Mouse (Mus musculus): ENCODE results near the gene Mcpt4. TPM values are rescaled to one million over a fixed set of nuclear protein-coding genes. Genes with fewer than 3 reads are reported as not detected.

Gene Mcpt4
- total RNA-seq, 2 experiments from 2014 or later, result not detected

Other genes starting within 250 kb of the Mcpt4 start
- not detected in 2 replicates for gene Nfatc4, start 239.2 kb downstream of the Mcpt4 start, total RNA-seq (2015)
- not detected in 2 replicates for gene Nfatc4, start 239.2 kb downstream of the Mcpt4 start, total RNA-seq (2017)
- 1.1 and 1.6 TPM in 2 replicates for gene Nynrin, start 208.3 kb downstream of the Mcpt4 start, total RNA-seq (2015)
- 1.4 and 1.5 TPM in 2 replicates for gene Nynrin, start 208.3 kb downstream of the Mcpt4 start, total RNA-seq (2017)
- gene Cbln3, start 177.9 kb downstream of the Mcpt4 start, total RNA-seq (2015), result 0.40 TPM in 1 of 2 replicates, not detected in the other
- 0.44 TPM in 1 of 2 replicates, not detected in the other for gene Cbln3, start 177.9 kb downstream of the Mcpt4 start, total RNA-seq (2017)
- gene Khnyn, start 177.4 kb downstream of the Mcpt4 start, total RNA-seq (2015), result 9.4 and 11.8 TPM in 2 replicates
- 33.7 and 37.6 TPM in 2 replicates for gene Khnyn, start 177.4 kb downstream of the Mcpt4 start, total RNA-seq (2017)
- gene Sdr39u1, start 162.0 kb downstream of the Mcpt4 start, total RNA-seq (2015), result 1.9 and 3.0 TPM in 2 replicates
- gene Sdr39u1, start 162.0 kb downstream of the Mcpt4 start, total RNA-seq (2017), result 0.99 and 2.9 TPM in 2 replicates
- 0.51 and 1.0 TPM in 2 replicates for gene Cma1, start 117.6 kb downstream of the Mcpt4 start, total RNA-seq (2015)
- gene Cma1, start 117.6 kb downstream of the Mcpt4 start, total RNA-seq (2017), result 1.8 TPM in 1 of 2 replicates, not detected in the other
- gene Cma2, start 111.3 kb downstream of the Mcpt4 start, total RNA-seq (2015), result not detected in 2 replicates
- gene Cma2, start 111.3 kb downstream of the Mcpt4 start, total RNA-seq (2017), result not detected in 2 replicates
- not detected in 2 replicates for gene Mcpt1, start 44.3 kb downstream of the Mcpt4 start, total RNA-seq (2015)
- not detected in 2 replicates for gene Mcpt1, start 44.3 kb downstream of the Mcpt4 start, total RNA-seq (2017)
- not detected in 2 replicates for gene Mcpt9, start 31.8 kb downstream of the Mcpt4 start, total RNA-seq (2015)
- not detected in 2 replicates for gene Mcpt9, start 31.8 kb downstream of the Mcpt4 start, total RNA-seq (2017)
- gene Mcpt2, start 20.3 kb downstream of the Mcpt4 start, total RNA-seq (2015), result not detected in 2 replicates
- not detected in 2 replicates for gene Mcpt2, start 20.3 kb downstream of the Mcpt4 start, total RNA-seq (2017)
- gene Mcpt8, start 23.0 kb upstream of the Mcpt4 start, total RNA-seq (2015), result 641 and 651 TPM in 2 replicates
- gene Mcpt8, start 23.0 kb upstream of the Mcpt4 start, total RNA-seq (2017), result 298 and 314 TPM in 2 replicates
- gene Ctsg, start 40.3 kb upstream of the Mcpt4 start, total RNA-seq (2015), result 302 and 309 TPM in 2 replicates
- 280 and 285 TPM in 2 replicates for gene Ctsg, start 40.3 kb upstream of the Mcpt4 start, total RNA-seq (2017)
- not detected in 2 replicates for gene Gzme, start 58.3 kb upstream of the Mcpt4 start, total RNA-seq (2015)
- gene Gzme, start 58.3 kb upstream of the Mcpt4 start, total RNA-seq (2017), result not detected in 2 replicates
- not detected in 2 replicates for gene Gzmd, start 70.3 kb upstream of the Mcpt4 start, total RNA-seq (2015)
- gene Gzmd, start 70.3 kb upstream of the Mcpt4 start, total RNA-seq (2017), result not detected in 2 replicates
- gene Gzmg, start 97.3 kb upstream of the Mcpt4 start, total RNA-seq (2015), result not detected in 2 replicates
- not detected in 2 replicates for gene Gzmg, start 97.3 kb upstream of the Mcpt4 start, total RNA-seq (2017)
- gene Gzmn, start 112.3 kb upstream of the Mcpt4 start, total RNA-seq (2015), result not detected in 2 replicates
- gene Gzmn, start 112.3 kb upstream of the Mcpt4 start, total RNA-seq (2017), result not detected in 2 replicates
- gene Gzmf, start 149.1 kb upstream of the Mcpt4 start, total RNA-seq (2015), result not detected in 2 replicates
- gene Gzmf, start 149.1 kb upstream of the Mcpt4 start, total RNA-seq (2017), result not detected in 2 replicates
- gene Gzmc, start 172.3 kb upstream of the Mcpt4 start, total RNA-seq (2015), result 0.16 TPM in 1 of 2 replicates, not detected in the other
- gene Gzmc, start 172.3 kb upstream of the Mcpt4 start, total RNA-seq (2017), result not detected in 2 replicates
- 1.8 and 2.1 TPM in 2 replicates for gene Gzmb, start 199.9 kb upstream of the Mcpt4 start, total RNA-seq (2015)
- gene Gzmb, start 199.9 kb upstream of the Mcpt4 start, total RNA-seq (2017), result 1.7 and 2.1 TPM in 2 replicates